Mouse (Mus musculus) erythroblast, embryonic 14.5 days (primary cell): ENCODE data around the gene Cryz.

Experiments used
- GATA1 ChIP-seq: IDR thresholded peaks from 2 replicates; pipeline ENCODE4 v1.6.1; 2012; ENCODE audit warnings: low read length, inconsistent platforms, mixed read lengths
- TAL1 ChIP-seq: IDR thresholded peaks from 3 replicates; pipeline ENCODE4 v1.6.1; 2012; ENCODE audit warnings: low read length, inconsistent platforms, mixed read lengths

- TF ChIP-seq GATA1 (no peak), TAL1 (no peak)
Observed at GRCm38 (mm10) chr3:154548868-154549301, 47.6 kb upstream of the Cryz start.
